Mouse (Mus musculus) left cerebral cortex, postnatal 36 days (tissue): ENCODE measurements around the gene Arhgap24. TPM values are rescaled to one million over a fixed set of nuclear protein-coding genes. Genes with fewer than 3 reads are reported as not detected.
"Not testable (repeated sequence)": the region's sequence is repeated elsewhere in the genome, so short reads cannot be mapped to it uniquely, and the experiment has no call there.

Experiments
- DNase-seq, 2 experiments: peaks; one replicate each; pipeline ENCODE4 v3.0.0; 2021 to 2022; ENCODE audit warnings: low spot score in 2 of 2, mixed read lengths in 1 of 2
- intact Hi-C: fragments of 180-260 bp; cut with DNase I; formaldehyde crosslinking; loops from one replicate; pipeline ENCODE4 v1.15.1; 2025
- total RNA-seq, 2 experiments: library from RNA; stranded (reverse); gene quantifications; 2 replicates each; pipeline ENCODE4 v1.2.3; 2021

The Arhgap24 gene
- total RNA-seq, 2 experiments from 2014 or later, result 4.8 to 7.0 TPM

DNA sequence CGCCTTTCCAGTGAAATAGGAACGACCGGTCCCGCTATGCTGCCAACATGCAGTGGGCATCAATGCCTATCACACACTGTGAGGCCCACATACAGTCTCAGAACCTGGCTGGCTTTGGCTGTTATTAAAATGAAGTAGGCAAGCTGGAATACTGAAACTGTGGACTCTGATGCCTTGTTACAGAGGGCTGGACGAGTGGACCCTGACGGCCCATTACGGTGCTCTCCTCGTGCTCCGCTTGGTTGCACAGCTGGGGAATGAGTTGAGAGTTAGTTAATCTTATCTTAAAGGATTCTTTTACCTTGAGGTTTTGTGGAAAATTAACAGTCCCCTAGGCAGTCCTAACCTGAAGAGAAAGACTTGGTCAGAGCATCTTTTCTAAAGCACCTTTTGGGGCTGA is 422.3 kb downstream of the Arhgap24 start:
- no peak for DNase-seq
- intact Hi-C loops, result no loop called here

DNA sequence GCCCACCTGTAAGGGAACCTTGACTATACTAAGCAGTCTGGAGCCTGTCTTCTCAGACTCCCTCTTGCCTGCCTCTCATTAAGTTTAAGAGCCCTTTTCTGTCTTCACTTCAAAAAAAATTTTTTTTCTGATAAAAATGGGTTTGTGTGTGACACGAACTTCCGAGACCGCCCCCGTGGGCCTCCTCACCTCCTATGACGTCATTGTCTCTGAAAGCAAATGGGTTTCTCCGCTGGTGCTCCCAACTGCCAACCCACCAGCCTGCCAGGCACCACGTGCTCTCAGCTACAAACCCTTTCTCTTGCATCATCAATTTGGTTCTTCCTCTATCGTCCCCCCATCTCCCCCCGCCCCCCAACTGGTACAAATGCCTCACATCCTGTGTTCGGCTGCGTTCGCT is 422.9 kb downstream of the Arhgap24 start:
- intact Hi-C loops, result no loop called here
- DNase-seq, result peak in 1 of 2 experiments; percentile 32

- intact Hi-C loops, result no loop called here
- no peak for DNase-seq
These were observed 424.4 kb downstream of the Arhgap24 start for GRCm38 (mm10) chr5:102905441-102906211.

GRCm38 (mm10) chr5:102920199-102920598 is 439.0 kb downstream of the Arhgap24 start:
- intact Hi-C loops, result no loop called here
- no peak for DNase-seq

DNA sequence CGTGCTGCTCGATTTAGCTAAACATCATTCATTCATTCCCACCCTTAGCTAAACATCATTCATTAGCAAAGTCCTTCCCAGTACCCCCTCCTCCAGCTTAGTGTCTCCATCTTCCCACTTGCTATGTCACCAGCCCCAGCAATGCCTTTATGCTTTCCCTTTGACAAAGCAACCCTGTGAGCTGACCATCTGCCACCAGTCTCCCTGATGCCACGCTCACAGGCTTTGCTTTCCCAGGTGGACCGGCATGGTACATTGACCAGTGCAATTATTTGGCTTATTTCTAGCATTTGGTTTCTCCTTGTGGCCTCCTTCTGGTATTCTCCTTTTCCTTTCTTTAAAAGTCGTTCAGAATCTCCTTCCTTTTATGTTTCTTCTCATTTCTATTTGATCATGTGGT is 445.6 kb downstream of the Arhgap24 start:
- intact Hi-C loops, result no loop called here
- DNase-seq, result no peak

DNA sequence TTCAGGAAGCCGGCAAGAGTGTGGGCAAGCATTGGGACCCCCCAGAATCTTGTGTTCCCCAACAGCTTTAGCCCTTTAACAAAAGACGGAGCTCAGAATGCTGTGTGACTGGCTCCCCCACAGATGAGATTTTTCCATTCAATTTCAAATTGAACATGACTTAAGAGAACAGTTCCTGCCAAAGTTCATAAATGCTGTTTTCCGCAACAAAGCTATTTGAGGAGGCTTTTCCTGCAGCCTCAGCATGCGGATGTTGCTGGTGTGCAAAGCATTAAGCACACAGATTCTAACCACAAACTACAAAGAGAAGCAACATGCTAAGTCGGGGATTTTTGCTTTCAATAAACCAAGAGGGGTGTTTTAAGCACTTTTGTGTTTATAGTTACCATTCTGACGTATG is 449.0 kb downstream of the Arhgap24 start:
- no peak for DNase-seq
- intact Hi-C loops, result no loop called here

DNA sequence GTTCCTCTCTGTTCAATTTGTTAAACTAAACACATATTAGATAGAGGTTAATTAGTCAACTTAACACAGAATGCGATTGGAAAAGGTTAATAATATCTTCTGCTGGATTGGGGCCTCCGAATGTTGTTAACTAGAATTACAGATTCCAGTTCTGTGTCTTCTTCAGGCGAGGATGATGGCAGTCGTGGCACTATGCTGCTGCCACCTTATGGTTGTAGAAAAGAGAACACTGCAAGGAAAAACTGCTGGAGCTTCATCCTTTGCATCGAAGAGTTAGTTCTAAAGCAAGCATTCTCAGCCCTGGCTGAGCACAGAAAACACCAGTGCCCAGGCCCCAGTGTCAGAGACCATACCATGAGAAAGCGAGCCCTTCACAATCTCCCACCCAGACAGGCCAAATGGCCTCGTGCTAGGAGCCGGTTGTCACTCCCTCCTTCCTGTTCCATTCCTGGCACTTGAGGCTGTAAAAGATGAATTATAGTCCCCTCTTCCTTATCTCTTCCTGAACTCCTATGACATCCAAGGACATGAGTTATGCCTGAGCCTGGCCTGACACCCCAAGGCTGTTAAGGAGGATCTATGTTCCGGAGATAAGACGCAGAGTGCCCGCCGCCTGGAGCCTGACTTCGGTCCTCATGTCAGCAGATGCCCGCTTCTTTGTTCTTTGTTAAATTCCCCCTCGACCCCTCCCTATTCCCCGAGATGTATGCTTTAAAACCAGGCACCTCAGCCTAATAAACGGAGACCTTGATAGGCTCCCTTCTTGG is 462.9 kb downstream of the Arhgap24 start:
- DNase-seq, intact Hi-C loops: not testable (repeated sequence)

- peak; percentile 42 to 50 for DNase-seq
- intact Hi-C loops, result no loop called here
These were observed 465.4 kb downstream of the Arhgap24 start for GRCm38 (mm10) chr5:102946625-102947024.

DNA sequence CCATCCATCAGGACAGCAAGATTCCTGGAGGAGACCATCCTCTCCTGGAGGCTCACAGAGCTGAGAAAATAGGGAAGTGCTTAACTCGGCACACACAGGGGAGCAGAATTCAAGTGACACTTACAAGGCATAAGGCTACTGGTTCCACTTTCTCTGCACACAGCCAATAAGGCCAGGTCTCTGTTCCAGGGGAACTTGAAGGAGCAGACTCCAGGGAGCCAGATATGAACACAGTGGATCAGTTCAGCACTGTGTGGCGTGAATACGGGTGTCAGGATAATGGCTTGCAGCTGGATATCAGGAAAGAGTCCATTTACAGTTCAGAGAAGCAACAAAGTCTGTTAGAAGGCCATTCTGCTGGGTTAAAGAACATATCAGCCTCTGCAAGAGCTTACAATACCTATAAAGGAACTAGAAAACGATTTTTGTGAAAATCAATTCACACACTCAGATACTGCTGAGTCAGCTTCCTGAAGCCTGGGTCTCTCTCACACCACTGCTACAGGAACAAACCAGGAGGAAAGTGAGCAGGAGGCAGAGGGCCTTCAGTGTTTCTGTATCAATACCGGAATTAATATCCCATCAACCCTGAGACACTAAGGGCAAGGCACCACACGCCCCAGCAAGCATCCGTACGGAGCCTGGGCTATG is 466.0 kb downstream of the Arhgap24 start:
- DNase-seq, result no peak
- intact Hi-C loops, result no loop called here
